Mouse (Mus musculus): Measurements from ENCODE around the gene Btbd9. TPM values are rescaled to one million over a fixed set of nuclear protein-coding genes. Genes with fewer than 3 reads are reported as not detected.

Btbd9 gene
- total RNA-seq, 2 experiments from 2014 or later = 22.1 to 40.5 TPM

GRCm38 (mm10) chr17:30421256-30421655, 155.0 kb downstream of the Btbd9 start:
- no peak for ATAC-seq (replicated peaks; ENCODE audit: poor library complexity, severe bottlenecking)

DNA sequence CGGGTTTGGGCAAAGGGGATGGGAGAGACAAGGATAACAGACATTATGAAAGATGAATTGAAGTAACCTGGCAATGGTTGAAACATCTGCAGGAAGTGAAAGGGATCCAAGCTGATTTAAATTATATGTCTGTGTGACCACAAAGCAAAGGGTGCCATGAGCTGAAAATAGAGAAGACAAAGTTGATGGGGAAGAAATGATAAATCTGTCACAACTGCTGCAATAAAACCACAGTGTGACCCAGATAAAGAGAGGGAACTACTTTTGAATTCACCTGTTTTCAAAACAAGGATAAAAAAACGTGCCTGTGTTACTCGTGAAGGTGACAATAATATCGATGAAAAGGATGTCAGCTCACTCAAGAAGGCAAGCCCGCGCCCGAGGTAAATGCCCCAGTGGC, 156.8 kb downstream of the Btbd9 start:
- no peak for ATAC-seq (replicated peaks; ENCODE audit: poor library complexity, severe bottlenecking)

DNA sequence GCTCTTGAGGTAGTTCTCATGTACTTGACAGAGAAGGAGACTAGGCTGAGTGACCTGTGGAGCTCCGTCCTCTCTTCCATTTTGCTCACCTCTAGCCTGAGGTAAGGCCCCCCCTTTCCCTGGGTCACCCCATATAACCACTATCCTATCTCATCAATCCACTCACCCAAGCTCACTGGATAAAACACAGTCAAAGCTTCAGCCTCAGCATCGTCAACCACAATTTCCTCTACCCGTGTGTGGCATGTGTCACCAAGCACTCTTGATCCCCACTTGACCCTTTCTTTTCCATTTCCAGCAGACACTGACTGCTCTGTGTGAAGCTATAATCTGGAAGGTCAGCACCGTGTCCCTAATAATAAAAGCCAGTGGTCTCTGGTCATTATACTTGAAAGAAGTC, 157.8 kb downstream of the Btbd9 start:
- no peak for ATAC-seq (replicated peaks; ENCODE audit: poor library complexity, severe bottlenecking)

- ATAC-seq (replicated peaks; ENCODE audit: poor library complexity, severe bottlenecking) = no peak
Observed at GRCm38 (mm10) chr17:30417106-30417505, 159.2 kb downstream of the Btbd9 start.

DNA sequence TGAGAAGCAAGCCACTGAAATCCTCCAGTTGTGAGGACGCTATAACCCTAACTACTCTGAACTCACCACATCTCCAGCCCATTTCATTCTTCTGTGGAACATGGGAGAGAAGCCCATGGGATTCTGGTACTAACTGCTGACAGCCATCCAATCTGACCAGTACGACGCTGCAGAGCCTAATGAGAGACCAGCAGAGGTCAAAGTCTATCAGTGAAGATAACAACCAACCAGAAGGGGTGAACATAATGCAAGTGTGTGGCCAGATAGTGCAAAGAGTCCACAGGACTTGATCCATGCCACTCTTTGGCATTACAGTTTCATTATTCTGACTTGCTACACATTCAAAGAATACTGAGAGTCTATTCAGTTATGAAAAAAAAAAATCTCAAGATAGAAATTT, 160.6 kb downstream of the Btbd9 start:
- ATAC-seq (replicated peaks; ENCODE audit: poor library complexity, severe bottlenecking) = no peak

GRCm38 (mm10) chr17:30412991-30413390, 163.3 kb downstream of the Btbd9 start:
- ATAC-seq (replicated peaks; ENCODE audit: poor library complexity, severe bottlenecking) = no peak

DNA sequence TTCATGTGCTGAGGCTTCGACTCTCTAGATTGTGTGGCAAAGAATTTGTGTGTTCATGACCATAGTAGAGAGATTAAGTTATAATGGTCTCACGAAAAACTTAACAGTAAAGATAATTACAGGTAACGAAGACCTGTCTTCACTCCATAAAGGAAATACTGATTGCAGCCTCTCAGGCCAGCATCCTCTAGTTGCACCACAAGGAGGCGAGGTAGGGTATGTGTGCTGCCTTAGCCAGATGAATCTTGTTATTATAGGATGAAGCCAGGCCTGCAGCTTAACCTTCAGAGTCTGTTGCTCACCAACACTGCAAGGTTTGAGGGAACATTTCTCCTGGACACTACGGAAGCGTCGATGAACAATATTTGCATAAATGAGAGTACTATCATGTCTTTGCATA, 170.3 kb downstream of the Btbd9 start:
- ATAC-seq (replicated peaks; ENCODE audit: poor library complexity, severe bottlenecking) = no peak

GRCm38 (mm10) chr17:30402871-30403270, 173.4 kb downstream of the Btbd9 start:
- no peak for ATAC-seq (replicated peaks; ENCODE audit: poor library complexity, severe bottlenecking)

DNA sequence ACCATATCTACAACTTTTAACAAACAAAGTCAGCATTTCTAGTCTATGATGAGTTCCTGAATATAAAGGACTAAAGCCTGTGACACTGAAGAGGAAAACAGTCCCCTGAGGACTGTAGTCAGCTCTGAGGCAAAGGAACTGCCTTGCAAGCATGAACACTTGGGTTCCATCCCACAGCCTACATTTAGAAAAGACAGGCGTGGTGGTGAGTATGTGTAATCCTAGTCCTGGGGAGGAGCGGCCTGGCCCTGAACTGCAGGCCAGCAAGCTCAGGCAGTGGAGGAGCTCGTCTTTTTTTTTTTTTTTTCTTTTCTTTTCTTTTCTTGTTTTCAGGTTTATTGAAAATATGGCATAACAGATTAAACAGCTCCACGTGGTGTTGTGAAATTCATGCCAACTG, 181.0 kb downstream of the Btbd9 start:
- no peak for ATAC-seq (replicated peaks; ENCODE audit: poor library complexity, severe bottlenecking)

GRCm38 (mm10) chr17:30392031-30392430, 184.3 kb downstream of the Btbd9 start:
- no peak for ATAC-seq (replicated peaks; ENCODE audit: poor library complexity, severe bottlenecking)

DNA sequence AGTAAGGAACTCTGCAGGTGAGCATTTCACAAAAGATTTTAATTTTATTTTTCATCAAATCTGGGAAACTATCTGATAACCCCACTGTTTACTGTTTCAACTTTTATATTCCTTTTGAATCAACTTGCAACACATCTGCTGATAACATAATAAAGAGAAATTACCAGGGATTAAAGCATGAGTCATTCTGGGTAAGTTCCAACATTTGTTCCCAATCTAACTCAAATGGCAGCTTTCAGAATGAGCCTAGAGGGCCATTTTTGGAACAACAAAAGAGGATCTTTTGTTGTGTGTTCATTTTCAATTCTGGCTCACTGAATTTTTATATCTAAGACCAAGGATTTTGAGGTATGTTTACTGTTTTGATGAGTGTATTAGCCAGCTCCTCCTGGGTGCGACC, 185.1 kb downstream of the Btbd9 start:
- ATAC-seq (replicated peaks; ENCODE audit: poor library complexity, severe bottlenecking) = no peak

DNA sequence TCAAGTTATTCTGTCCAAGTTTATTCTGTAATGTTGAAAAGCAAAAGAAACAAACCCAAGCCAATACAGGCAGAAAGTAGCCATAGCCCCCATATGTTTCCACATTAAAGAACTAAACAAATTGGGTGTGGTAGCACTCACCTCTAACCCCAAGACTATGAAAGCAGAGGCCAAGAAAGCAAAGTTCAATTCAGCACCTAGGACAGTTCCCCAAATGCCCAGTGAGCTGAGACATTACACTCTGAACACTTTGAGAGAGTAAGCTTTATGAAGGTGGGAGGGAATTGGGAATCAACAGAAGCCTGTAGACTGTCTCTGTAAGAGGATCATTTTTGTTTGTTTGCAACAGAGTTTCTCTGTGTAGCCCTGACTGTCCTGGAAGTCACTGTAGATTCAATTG, 186.6 kb downstream of the Btbd9 start:
- ATAC-seq (replicated peaks; ENCODE audit: poor library complexity, severe bottlenecking) = no peak

DNA sequence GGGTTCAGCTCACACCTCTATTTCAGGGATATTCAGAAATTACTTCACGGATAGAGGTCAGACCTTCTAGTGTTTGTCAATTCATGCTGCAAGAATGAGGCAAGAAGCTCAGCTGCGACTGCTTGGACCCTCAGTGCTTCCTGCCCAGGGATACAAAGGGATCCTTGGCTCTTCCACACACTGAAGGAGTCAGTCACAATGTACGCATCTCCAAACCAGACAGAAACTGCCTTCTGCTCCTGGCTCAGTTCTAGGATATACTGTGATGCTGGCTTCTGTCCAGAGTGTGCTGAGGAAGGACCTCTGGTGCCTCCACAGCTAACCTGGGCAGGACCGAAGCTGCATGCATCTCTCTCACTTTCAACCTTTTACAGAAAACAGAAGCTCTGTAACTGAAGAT, 187.5 kb downstream of the Btbd9 start:
- no peak for ATAC-seq (replicated peaks; ENCODE audit: poor library complexity, severe bottlenecking)

DNA sequence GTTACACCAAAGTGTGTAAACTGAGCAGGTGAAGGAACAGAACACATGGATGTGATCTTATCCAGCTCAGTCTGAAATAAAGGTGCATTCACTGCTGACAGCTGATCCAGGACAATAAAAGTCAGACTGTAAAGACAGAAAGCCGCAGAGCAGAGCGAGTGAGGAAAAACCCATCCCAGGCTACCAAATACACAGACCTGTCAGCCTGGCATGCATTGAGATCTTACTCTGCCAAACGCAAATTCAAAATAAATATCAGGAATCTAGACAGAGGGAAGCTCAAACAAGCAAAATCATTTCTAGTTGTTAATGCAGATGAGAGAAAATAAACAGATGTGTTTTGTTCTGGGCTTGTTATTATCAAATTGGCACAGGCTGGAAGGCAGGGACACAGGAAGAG, 187.9 kb downstream of the Btbd9 start:
- no peak for ATAC-seq (replicated peaks; ENCODE audit: poor library complexity, severe bottlenecking)

DNA sequence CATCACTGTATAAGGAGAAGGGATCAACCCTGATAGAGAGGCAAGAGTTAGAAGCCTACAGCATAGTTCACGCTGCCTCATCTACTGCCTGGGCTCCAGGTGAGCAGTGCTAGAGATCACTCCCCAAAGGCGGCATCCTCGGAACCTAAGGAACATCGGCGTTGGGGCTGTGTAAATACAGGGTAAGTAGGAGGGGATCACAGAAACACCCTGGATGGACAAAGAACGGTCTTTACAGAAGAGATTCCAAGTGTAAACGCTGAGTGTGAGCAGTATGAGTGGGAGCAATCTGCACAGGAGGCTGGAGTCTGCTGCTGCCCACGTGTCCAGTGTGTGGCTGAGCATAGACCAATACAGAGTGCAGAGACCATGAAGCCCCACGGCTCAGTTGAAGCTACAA, 190.0 kb downstream of the Btbd9 start:
- ATAC-seq (replicated peaks; ENCODE audit: poor library complexity, severe bottlenecking) = no peak

- ATAC-seq (replicated peaks; ENCODE audit: poor library complexity, severe bottlenecking) = no peak
Observed at GRCm38 (mm10) chr17:30383649-30384048, 192.6 kb downstream of the Btbd9 start.

GRCm38 (mm10) chr17:30378221-30379010, 197.9 kb downstream of the Btbd9 start:
- no peak for ATAC-seq (replicated peaks; ENCODE audit: poor library complexity, severe bottlenecking)

DNA sequence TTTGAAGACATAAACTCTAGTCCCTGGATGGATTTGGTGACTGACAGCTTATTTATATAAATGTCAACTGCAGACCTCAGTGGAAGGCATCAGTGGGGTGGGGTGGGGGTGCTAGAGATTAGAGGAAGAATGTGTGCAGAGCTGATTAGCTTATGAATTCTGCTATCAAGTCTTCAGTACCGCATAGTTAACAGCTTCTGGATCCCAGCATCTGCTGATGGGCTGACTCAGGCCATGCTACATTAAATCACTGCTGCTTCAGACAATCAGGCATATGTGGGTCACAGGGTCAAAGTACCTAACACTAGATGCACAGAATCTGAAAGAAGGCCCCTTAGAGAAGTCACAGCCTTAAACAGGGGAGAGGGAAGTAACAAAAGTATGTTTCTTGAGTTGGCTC, 198.5 kb downstream of the Btbd9 start:
- no peak for ATAC-seq (replicated peaks; ENCODE audit: poor library complexity, severe bottlenecking)

DNA sequence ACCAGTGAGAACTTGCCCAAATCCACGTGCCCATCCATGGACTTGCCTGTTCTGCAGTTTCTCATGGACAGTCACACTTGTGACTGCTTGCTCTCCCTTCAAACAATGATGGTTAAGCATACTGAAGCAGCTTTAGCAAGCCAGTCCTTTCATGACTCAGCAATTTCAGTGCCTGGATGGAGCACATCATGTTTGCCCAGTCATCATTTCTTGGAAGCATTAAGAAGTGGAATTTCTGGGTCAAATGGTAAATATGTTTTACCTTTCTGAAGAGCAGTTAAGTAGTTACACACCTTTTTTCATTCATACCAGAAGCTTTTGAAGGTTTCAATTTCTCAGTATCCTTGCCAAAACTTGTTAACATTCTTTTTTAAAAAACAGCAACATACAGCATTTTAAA, 201.2 kb downstream of the Btbd9 start:
- ATAC-seq (replicated peaks; ENCODE audit: poor library complexity, severe bottlenecking) = no peak

- ATAC-seq (replicated peaks; ENCODE audit: poor library complexity, severe bottlenecking) = no peak
Observed at GRCm38 (mm10) chr17:30368559-30368958, 207.7 kb downstream of the Btbd9 start.

GRCm38 (mm10) chr17:30364701-30365100, 211.6 kb downstream of the Btbd9 start:
- ATAC-seq (replicated peaks; ENCODE audit: poor library complexity, severe bottlenecking) = no peak

DNA sequence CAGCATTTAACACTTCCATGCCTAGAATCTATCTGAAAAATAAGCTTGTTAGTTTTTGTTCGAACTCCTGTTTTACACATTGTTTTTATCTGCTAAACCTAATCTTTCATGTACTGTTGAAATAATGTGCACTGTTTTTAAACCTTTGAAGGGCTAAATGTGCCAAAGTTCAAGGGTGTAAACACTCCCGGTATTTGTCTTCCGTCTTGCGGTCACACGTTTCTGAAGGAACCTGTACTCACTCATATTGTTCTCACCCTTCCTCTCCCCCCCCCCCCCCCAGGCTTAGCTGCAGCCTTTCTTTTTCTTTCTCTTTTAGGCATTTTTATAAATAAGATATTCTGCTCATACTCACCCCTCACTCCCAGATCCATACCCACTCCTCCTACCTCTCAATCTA, 212.9 kb downstream of the Btbd9 start:
- no peak for ATAC-seq (replicated peaks; ENCODE audit: poor library complexity, severe bottlenecking)

DNA sequence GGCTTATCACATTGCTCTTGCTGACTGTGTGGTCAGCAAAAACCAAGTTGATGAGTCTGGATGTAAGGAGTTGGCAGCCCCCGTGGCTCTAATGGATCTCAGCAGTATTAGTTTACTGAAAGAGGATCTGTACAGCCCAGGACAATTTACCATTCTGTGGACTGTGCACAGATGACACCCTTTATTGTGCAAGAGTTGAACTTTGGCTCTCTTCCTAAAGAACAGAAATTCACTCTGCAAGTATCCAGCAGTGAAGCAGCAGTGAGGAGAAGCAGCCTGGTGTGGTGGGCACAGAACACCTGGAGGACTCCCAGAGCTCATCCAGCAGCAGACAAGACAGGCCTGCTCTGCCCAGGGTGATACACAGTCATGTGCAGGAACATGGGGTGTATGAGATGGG, 215.6 kb downstream of the Btbd9 start:
- ATAC-seq (replicated peaks; ENCODE audit: poor library complexity, severe bottlenecking) = no peak
